Mouse (Mus musculus) retina, embryonic 14.5 days (tissue): ENCODE results near the gene Vmn2r14.
"Not testable (repeated sequence)": the region's sequence is repeated elsewhere in the genome, so short reads cannot be mapped to it uniquely, and the experiment has no call there.

Experiments used
- DNase-seq: peaks from one replicate; pipeline ENCODE4 v3.0.0-alpha.2; 2015; ENCODE audit warnings: low spot score

Vmn2r14 gene

GRCm38 (mm10) chr5:109224608-109225007 lies at the start of gene Vmn2r14:
TSS of gene Vmn2r14 (minus strand) at chr5:109224708.
- DNase-seq = no peak

DNA sequence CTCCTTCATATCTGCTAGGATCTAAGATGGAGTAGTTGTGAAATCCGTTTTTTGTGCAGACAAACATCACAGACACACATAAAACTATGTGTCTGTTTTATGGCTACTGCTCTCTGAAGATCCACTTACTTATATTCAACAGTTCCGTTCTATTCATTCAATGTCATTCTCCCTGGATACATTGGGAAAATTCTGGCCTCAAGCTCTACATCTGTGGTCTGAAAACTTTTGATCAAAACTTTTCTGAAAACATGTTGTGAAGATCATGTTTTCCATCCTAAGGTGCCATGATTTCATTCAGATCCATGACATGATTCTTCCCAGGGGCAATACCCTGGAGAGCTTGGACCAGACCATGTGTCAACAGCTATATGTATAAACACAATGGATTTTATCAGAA lies 32.4 kb downstream of the Vmn2r14 start, which contains the start of gene Vmn2r13:
Gene Vmn2r13, minus strand, starts transcription at position 101 of the 400 bp plus-strand sequence.
- DNase-seq = not testable (repeated sequence)

GRCm38 (mm10) chr5:109166851-109167250 lies 57.7 kb downstream of the Vmn2r14 start:
- not testable (repeated sequence) for DNase-seq
